Mouse (Mus musculus): ENCODE data around the gene Cerk. TPM values are rescaled to one million over a fixed set of nuclear protein-coding genes. Genes with fewer than 3 reads are reported as not detected.
"Not testable (repeated sequence)": the region's sequence is repeated elsewhere in the genome, so short reads cannot be mapped to it uniquely, and the experiment has no call there.

The Cerk gene
- polyA plus RNA-seq, 1 experiment, result 20.8 TPM

DNA sequence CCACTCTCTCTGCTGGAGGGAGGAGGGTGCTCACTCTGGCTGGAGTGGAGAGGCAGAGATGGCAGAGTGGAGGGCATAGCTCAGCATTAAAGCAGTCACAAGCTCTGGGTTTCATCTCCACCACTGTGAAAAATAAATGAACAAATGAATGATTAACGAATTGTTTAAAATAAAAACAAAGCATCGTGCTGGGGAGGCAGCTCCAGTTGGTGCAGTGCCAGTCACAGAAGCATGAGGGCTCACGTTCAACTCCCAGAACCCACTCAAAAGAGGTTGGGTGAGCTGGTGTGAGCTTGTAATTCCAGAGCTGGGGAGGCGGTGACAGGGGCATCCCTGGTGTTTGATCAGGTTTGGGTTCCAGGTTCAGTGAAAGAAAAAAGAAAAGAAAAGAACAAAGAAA, 14.2 kb upstream of the Cerk start:
- H3K4me3 ChIP-seq (ENCODE audit: insufficient read depth, low read depth, low read length), result no peak overlapping the region
- H3K27ac ChIP-seq (ENCODE audit: insufficient read depth, low read depth, low read length), result 0 out of 2 replicates have a peak overlapping the region, but pooled peaks have one; percentile 18
- H3K4me1 ChIP-seq (ENCODE audit: control insufficient read depth, insufficient read depth, low read length), result peaks cover 7% of the 10 kb centered on the region; the same call in 1 of the 2 replicates
- 34% methylated on average over 4 of the region's 4 CpGs for WGBS
- no peak for TF ChIP-seq CTCF (conservative IDR thresholded peaks at IDR 0.05; ENCODE audit: insufficient read depth, insufficient read length, low read depth, low read length)
- TF ChIP-seq POLR2A (IDR thresholded peaks at IDR 0.05; ENCODE audit: low read depth, low read length), result no peak
- H3K27me3 ChIP-seq (replicated peaks; ENCODE audit: control insufficient read depth, insufficient read depth, low read length), result no peaks in the 10 kb centered on the region
- H3K36me3 ChIP-seq (ENCODE audit: control insufficient read depth, insufficient read depth, low read length), result no peaks in the 10 kb centered on the region
- no peak for DNase-seq

DNA sequence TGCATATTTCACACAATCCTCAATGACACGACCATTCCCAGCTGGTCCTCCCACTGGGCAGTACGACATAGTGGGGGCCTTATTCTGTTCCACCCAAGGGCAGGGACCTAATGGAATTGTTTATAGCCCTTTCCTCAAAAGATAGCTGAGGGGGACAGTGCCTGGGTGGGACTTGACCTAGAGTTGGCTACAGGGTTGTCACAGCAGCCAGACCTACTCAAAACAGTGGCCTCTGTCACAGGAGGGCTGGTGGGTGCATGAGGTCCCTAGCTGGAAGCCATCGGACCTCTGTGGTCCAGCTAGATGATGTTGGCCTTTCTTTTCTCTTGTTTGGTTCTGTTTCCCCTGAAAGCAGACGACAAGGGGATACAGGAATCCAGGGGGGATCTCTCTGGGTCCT, 13.5 kb upstream of the Cerk start:
- peak overlapping the region; percentile 18; the same call in 1 of the 2 replicates for H3K27ac ChIP-seq (ENCODE audit: insufficient read depth, low read depth, low read length)
- H3K36me3 ChIP-seq (ENCODE audit: control insufficient read depth, insufficient read depth, low read length), result no peaks in the 10 kb centered on the region
- TF ChIP-seq CTCF (conservative IDR thresholded peaks at IDR 0.05; ENCODE audit: insufficient read depth, insufficient read length, low read depth, low read length) (no peak), POLR2A (IDR thresholded peaks at IDR 0.05; ENCODE audit: low read depth, low read length) (no peak)
- 81% methylated on average over 4 of the region's 4 CpGs for WGBS
- H3K27me3 ChIP-seq (replicated peaks; ENCODE audit: control insufficient read depth, insufficient read depth, low read length), result no peaks in the 10 kb centered on the region
- H3K4me3 ChIP-seq (ENCODE audit: insufficient read depth, low read depth, low read length), result no peak overlapping the region
- peaks cover 7% of the 10 kb centered on the region; the same call in 1 of the 2 replicates for H3K4me1 ChIP-seq (ENCODE audit: control insufficient read depth, insufficient read depth, low read length)
- DNase-seq, result no peak

DNA sequence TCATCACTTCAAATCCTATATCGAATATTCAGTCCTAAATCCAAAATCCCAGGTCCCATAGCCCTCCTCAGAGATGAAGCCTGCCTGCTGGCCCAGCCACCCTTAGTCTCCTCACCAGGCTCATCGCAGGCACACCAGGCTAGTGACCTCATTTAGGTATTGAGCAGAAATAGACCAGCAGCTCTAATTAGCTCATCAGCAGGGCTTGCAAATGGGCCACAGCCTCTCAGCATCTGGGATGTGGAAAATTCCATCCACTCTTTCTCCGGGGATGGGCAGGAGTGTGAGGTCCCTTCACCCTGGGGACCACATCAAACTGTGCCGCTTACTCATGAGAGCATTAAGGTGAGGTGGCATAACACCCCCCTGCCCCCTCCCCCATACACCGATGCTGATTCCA, 13.1 kb upstream of the Cerk start:
- H3K27me3 ChIP-seq (replicated peaks; ENCODE audit: control insufficient read depth, insufficient read depth, low read length), result no peaks in the 10 kb centered on the region
- peaks cover 7% of the 10 kb centered on the region; the same call in 1 of the 2 replicates for H3K4me1 ChIP-seq (ENCODE audit: control insufficient read depth, insufficient read depth, low read length)
- no peak for TF ChIP-seq POLR2A (IDR thresholded peaks at IDR 0.05; ENCODE audit: low read depth, low read length)
- no peak for TF ChIP-seq CTCF (conservative IDR thresholded peaks at IDR 0.05; ENCODE audit: insufficient read depth, insufficient read length, low read depth, low read length)
- DNase-seq, result no peak
- no peaks in the 10 kb centered on the region for H3K36me3 ChIP-seq (ENCODE audit: control insufficient read depth, insufficient read depth, low read length)
- WGBS, result 73% methylated on average over 5 of the region's 5 CpGs
- H3K4me3 ChIP-seq (ENCODE audit: insufficient read depth, low read depth, low read length), result no peak overlapping the region
- H3K27ac ChIP-seq (ENCODE audit: insufficient read depth, low read depth, low read length), result no peak overlapping the region; the same call in 1 of the 2 replicates

DNA sequence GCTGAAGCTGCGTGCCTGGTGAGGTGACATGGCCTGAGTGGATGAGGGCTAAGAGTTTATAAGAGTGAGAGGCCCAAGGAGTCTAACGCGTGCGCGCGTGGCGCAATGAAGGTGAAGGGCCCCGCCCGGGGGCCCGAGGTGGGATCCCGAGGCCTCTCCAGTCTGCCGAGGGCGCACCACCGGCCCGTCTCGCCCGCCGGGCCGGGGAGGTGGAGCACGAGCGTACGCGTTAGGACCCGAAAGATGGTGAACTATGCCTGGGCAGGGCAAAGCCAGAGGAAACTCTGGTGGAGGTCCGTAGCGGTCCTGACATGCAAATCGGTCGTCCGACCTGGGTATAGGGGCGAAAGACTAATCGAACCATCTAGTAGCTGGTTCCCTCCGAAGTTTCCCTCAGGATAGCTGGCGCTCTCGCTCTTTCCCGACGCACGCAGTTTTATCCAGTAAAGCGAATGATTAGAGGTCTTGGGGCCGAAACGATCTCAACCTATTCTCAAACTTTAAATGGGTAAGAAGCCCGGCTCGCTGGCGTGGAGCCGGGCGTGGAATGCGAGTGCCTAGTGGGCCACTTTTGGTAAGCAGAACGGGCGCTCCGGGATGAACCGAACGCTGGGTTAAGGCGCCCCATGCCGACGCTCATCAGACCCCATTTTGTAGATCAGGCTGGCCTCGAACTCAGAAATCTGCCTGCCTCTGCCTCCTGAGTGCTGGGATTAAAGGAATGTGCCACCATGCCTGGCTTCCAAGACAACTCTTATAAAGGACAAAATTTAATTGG, 8.9 kb upstream of the Cerk start:
- not testable (repeated sequence) for H3K4me1 ChIP-seq (ENCODE audit: control insufficient read depth, insufficient read depth, low read length); H3K36me3 ChIP-seq (ENCODE audit: control insufficient read depth, insufficient read depth, low read length); H3K27me3 ChIP-seq (replicated peaks; ENCODE audit: control insufficient read depth, insufficient read depth, low read length); DNase-seq; H3K4me3 ChIP-seq (ENCODE audit: insufficient read depth, low read depth, low read length); H3K27ac ChIP-seq (ENCODE audit: insufficient read depth, low read depth, low read length)
- 83% methylated on average over 55 of the region's 55 CpGs for WGBS

DNA sequence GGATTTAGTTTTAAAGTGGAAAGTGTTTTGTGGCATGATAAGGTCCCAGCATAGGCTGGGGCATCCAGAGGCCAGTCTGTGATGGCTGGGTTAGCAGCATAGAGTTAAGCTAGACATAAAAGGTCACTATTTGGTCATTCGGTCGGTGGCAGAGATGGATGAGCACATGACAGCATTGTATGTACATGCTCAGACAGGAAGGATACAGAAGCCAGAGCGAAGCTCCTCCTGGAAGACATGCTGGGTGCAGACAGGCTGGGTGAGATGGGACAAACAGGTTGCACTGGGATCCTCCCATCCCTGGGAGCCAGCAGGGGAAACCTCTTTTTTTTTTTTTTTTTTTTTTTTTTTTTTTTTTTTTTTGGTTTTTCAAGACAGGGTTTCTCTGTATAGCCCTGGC, 6.0 kb upstream of the Cerk start:
- H3K27ac ChIP-seq (ENCODE audit: insufficient read depth, low read depth, low read length), result no peak overlapping the region
- H3K27me3 ChIP-seq (replicated peaks; ENCODE audit: control insufficient read depth, insufficient read depth, low read length), result no peaks in the 10 kb centered on the region
- H3K4me1 ChIP-seq (ENCODE audit: control insufficient read depth, insufficient read depth, low read length), result peaks cover 17% of the 10 kb centered on the region
- no peak for DNase-seq
- no peak overlapping the region for H3K4me3 ChIP-seq (ENCODE audit: insufficient read depth, low read depth, low read length)
- 60% methylated on average over 3 of the region's 3 CpGs for WGBS
- TF ChIP-seq POLR2A (IDR thresholded peaks at IDR 0.05; ENCODE audit: low read depth, low read length) (no peak), CTCF (conservative IDR thresholded peaks at IDR 0.05; ENCODE audit: insufficient read depth, insufficient read length, low read depth, low read length) (no peak)
- H3K36me3 ChIP-seq (ENCODE audit: control insufficient read depth, insufficient read depth, low read length), result no peaks in the 10 kb centered on the region

DNA sequence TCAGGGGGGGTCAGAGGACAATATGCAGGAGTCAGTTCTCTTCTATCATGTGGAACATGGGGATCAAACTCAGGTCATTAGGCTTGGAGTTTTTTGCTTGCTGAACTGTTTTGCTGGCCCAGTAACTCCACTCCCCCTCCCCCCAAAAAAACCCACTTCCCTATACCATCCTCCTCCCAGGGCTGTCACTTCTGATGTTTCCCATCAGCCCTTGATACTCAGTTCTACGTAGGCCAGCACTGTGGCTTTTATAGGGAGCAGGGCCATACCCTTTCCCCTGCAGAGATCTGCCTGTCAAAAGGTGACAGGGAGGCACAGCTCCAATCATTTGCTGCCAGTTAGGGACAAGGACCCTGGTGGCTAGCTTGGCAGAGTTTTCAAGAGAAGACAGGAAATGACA, 5.6 kb upstream of the Cerk start:
- no peaks in the 10 kb centered on the region for H3K36me3 ChIP-seq (ENCODE audit: control insufficient read depth, insufficient read depth, low read length)
- no peak overlapping the region for H3K4me3 ChIP-seq (ENCODE audit: insufficient read depth, low read depth, low read length)
- no peak for TF ChIP-seq CTCF (conservative IDR thresholded peaks at IDR 0.05; ENCODE audit: insufficient read depth, insufficient read length, low read depth, low read length)
- no peak for TF ChIP-seq POLR2A (IDR thresholded peaks at IDR 0.05; ENCODE audit: low read depth, low read length)
- no peak for DNase-seq
- no peaks in the 10 kb centered on the region for H3K27me3 ChIP-seq (replicated peaks; ENCODE audit: control insufficient read depth, insufficient read depth, low read length)
- WGBS, result 57% methylated on average over 1 of the region's 1 CpGs
- no peak overlapping the region for H3K27ac ChIP-seq (ENCODE audit: insufficient read depth, low read depth, low read length)
- H3K4me1 ChIP-seq (ENCODE audit: control insufficient read depth, insufficient read depth, low read length), result peaks cover 17% of the 10 kb centered on the region

DNA sequence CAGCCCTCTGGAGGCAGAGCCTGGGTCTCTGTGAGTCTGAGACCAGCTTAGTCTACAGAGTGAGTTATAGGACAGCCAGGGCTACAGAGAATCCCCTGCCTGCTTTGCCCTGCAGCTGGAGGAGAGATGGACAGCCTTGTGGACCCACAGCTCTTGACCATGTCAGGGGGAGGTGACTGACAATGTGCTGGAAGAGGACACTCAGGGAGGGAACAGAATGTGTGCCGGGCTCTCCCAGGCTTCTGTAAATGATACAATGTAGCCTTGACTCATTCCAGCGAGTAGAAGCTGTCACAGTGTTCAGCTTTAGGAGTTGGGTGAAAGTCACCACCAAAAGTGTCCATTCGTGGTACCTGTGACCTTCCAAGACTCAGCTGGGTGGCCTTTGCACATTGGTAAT, 4.4 kb upstream of the Cerk start:
- no peak overlapping the region for H3K4me3 ChIP-seq (ENCODE audit: insufficient read depth, low read depth, low read length)
- 70% methylated on average over 3 of the region's 3 CpGs for WGBS
- H3K27ac ChIP-seq (ENCODE audit: insufficient read depth, low read depth, low read length), result no peak overlapping the region
- H3K4me1 ChIP-seq (ENCODE audit: control insufficient read depth, insufficient read depth, low read length), result peaks cover 21% of the 10 kb centered on the region
- H3K36me3 ChIP-seq (ENCODE audit: control insufficient read depth, insufficient read depth, low read length), result no peaks in the 10 kb centered on the region
- H3K27me3 ChIP-seq (replicated peaks; ENCODE audit: control insufficient read depth, insufficient read depth, low read length), result no peaks in the 10 kb centered on the region
- TF ChIP-seq POLR2A (IDR thresholded peaks at IDR 0.05; ENCODE audit: low read depth, low read length) (no peak), CTCF (conservative IDR thresholded peaks at IDR 0.05; ENCODE audit: insufficient read depth, insufficient read length, low read depth, low read length) (no peak)
- DNase-seq, result no peak
